Mouse (Mus musculus) neural tube, embryonic 13.5 days (tissue): Measurements from ENCODE around the gene Lce1j. TPM values are rescaled to one million over a fixed set of nuclear protein-coding genes. Genes with fewer than 3 reads are reported as not detected.

ENCODE experiments used
- polyA plus RNA-seq: library from polyadenylated mRNA; unstranded; fragments of >200 nt; fragmentation: Nextera tagmentation; extraction: Ambion mirVana; gene quantifications from 2 replicates; pipeline ENCODE4 v1.2.1, GENCODE M21; 2015

The Lce1j gene
- polyA plus RNA-seq, 1 experiment from 2014 or later: not detected

Other genes starting within 250 kb of the Lce1j start
- gene Ivl, start 216.8 kb downstream of the Lce1j start, polyA plus RNA-seq: not detected in 2 replicates
- gene Smcp, start 201.5 kb downstream of the Lce1j start, polyA plus RNA-seq: not detected in 2 replicates
- gene 2210017I01Rik, start 183.0 kb downstream of the Lce1j start, polyA plus RNA-seq: not detected in 2 replicates
- not detected in 2 replicates for gene Lce6a, start 168.9 kb downstream of the Lce1j start, polyA plus RNA-seq
- gene Lce1a1, start 142.2 kb downstream of the Lce1j start, polyA plus RNA-seq: not detected in 2 replicates
- not detected in 2 replicates for gene Lce1b, start 133.6 kb downstream of the Lce1j start, polyA plus RNA-seq
- not detected in 2 replicates for gene Lce1a2, start 120.2 kb downstream of the Lce1j start, polyA plus RNA-seq
- gene Lce1c, start 111.3 kb downstream of the Lce1j start, polyA plus RNA-seq: not detected in 2 replicates
- not detected in 2 replicates for gene Lce1d, start 103.3 kb downstream of the Lce1j start, polyA plus RNA-seq
- gene Lce1e, start 81.4 kb downstream of the Lce1j start, polyA plus RNA-seq: not detected in 2 replicates
- gene Lce1f, start 70.2 kb downstream of the Lce1j start, polyA plus RNA-seq: not detected in 2 replicates
- not detected in 2 replicates for gene Gm38119, start 51.4 kb downstream of the Lce1j start, polyA plus RNA-seq
- not detected in 2 replicates for gene Lce1g, start 38.2 kb downstream of the Lce1j start, polyA plus RNA-seq
- not detected in 2 replicates for gene Lce1h, start 25.4 kb downstream of the Lce1j start, polyA plus RNA-seq
- not detected in 2 replicates for gene Lce1i, start 11.6 kb downstream of the Lce1j start, polyA plus RNA-seq
- gene Lce1k, start 17.4 kb upstream of the Lce1j start, polyA plus RNA-seq: not detected in 2 replicates
- not detected in 2 replicates for gene Kprp, start 36.7 kb upstream of the Lce1j start, polyA plus RNA-seq
- gene Lce1l, start 60.8 kb upstream of the Lce1j start, polyA plus RNA-seq: not detected in 2 replicates
- not detected in 2 replicates for gene 2310050C09Rik, start 79.7 kb upstream of the Lce1j start, polyA plus RNA-seq
- gene Lce3a, start 135.7 kb upstream of the Lce1j start, polyA plus RNA-seq: not detected in 2 replicates
- gene Lce3b, start 142.5 kb upstream of the Lce1j start, polyA plus RNA-seq: not detected in 2 replicates
- not detected in 2 replicates for gene Lce3c, start 154.0 kb upstream of the Lce1j start, polyA plus RNA-seq
- not detected in 2 replicates for gene Lce3d, start 166.9 kb upstream of the Lce1j start, polyA plus RNA-seq
- not detected in 2 replicates for gene Lce3e, start 176.5 kb upstream of the Lce1j start, polyA plus RNA-seq
- 0.46 TPM in 1 of 2 replicates, not detected in the other for gene Lce3f, start 201.7 kb upstream of the Lce1j start, polyA plus RNA-seq
- 0.59 TPM in 1 of 2 replicates, not detected in the other for gene Crct1, start 225.2 kb upstream of the Lce1j start, polyA plus RNA-seq
- gene Lce1m, start 228.5 kb upstream of the Lce1j start, polyA plus RNA-seq: not detected in 2 replicates